11 mouse cellular contexts compared by ENCODE assay signal in genomic region chr15:100263246-100263905, GRCm38 (mm10). TPM values are rescaled to one million over a fixed set of nuclear protein-coding genes. Genes with fewer than 3 reads are reported as not detected.
DNase-seq lines count a peak whose midpoint lies in the region; ATAC-seq and TF ChIP-seq lines count a peak whose summit lies in the region.
"Had no signal": no experiment of that assay in that cellular context is flagged by ENCODE, and none has a peak within 500 bp of the region (broad histone marks: within the 10 kb centered on the region; RNA-seq: fewer than 3 reads in every experiment).

No protein-coding gene starts in this region.

- H3K36me3 ChIP-seq in hindbrain, postnatal 0 days (ENCODE audit: insufficient read depth, low read length): peaks cover 5% of the 10 kb centered on the region
- H3K36me3 ChIP-seq in hindbrain, embryonic 12.5 days: peaks cover 18% of the 10 kb centered on the region
- peaks cover 13 to 25% of the 10 kb centered on the region in 2 experiments for H3K36me3 ChIP-seq in CH12.LX (replicated peaks in 1 of 2; ENCODE audit: control insufficient read depth in 1 of 2, insufficient read depth in 1 of 2, low read length in 1 of 2)
- peaks cover 20% of the 10 kb centered on the region for H3K36me3 ChIP-seq in forebrain, embryonic 12.5 days (replicated peaks)

- H3K4me2 ChIP-seq in hindbrain, postnatal 0 days (ENCODE audit: low read depth, low read length): no peak overlapping the region
- no peak overlapping the region for H3K4me2 ChIP-seq in hindbrain, embryonic 12.5 days (replicated peaks)
- H3K4me2 ChIP-seq in CH12.LX (ENCODE audit: insufficient read depth, low read depth, poor library complexity, severe bottlenecking): no peak overlapping the region
- no peak overlapping the region for H3K4me2 ChIP-seq in forebrain, embryonic 12.5 days
- H3K4me2 ChIP-seq: embryonic facial prominence, embryonic 13.5 days had no signal

- in situ Hi-C loops in CH12.LX (cut with MboI; ENCODE audit: low pct_ligation_motif_present, low pct_unique_long_range_greater_than_20kb, low sequenced_read_pairs): loop anchor here (10.0 kb wide), 1 partner anchor 61 kb away; no protein-coding TSS in a partner anchor

- dilution Hi-C loops in CH12.LX (cut with MboI; ENCODE audit: extremely low pct_ligation_motif_present, extremely low pct_unique_long_range_greater_than_20kb, low sequenced_read_pairs): no loop called here

- H3K79me2 ChIP-seq in CH12.LX (replicated peaks; ENCODE audit: control insufficient read depth, extremely low read depth, insufficient read depth, poor library complexity, severe bottlenecking): no peaks in the 10 kb centered on the region

- TF ChIP-seq RAD21 in CH12.LX (IDR thresholded peaks at IDR 0.05; ENCODE audit: low read depth, low read length): peak; percentile 61

- H3K9me3 ChIP-seq in hindbrain, postnatal 0 days (ENCODE audit: low read length): no peaks in the 10 kb centered on the region
- H3K9me3 ChIP-seq in hindbrain, embryonic 12.5 days (replicated peaks): no peaks in the 10 kb centered on the region
- peaks cover 3% of the 10 kb centered on the region for H3K9me3 ChIP-seq in CH12.LX (replicated peaks; ENCODE audit: low read length)
- H3K9me3 ChIP-seq in forebrain, embryonic 12.5 days: no peaks in the 10 kb centered on the region
- H3K9me3 ChIP-seq: embryonic facial prominence, embryonic 13.5 days had no signal

- no peak; the same call in 1 of the 2 replicates for ATAC-seq in hindbrain, postnatal 0 days
- no peak for ATAC-seq in hindbrain, embryonic 12.5 days (ENCODE audit: low FRiP score)
- ATAC-seq in forebrain, embryonic 12.5 days (ENCODE audit: low FRiP score): no peak

- no peak for TF ChIP-seq EP300 in CH12.LX (IDR thresholded peaks at IDR 0.05; ENCODE audit: low read length)

- no peaks in the 10 kb centered on the region for H3K4me1 ChIP-seq in hindbrain, postnatal 0 days (ENCODE audit: insufficient read depth, low read length)
- no peaks in the 10 kb centered on the region for H3K4me1 ChIP-seq in hindbrain, embryonic 12.5 days
- H3K4me1 ChIP-seq in CH12.LX (ENCODE audit: control insufficient read depth in 1 of 2, insufficient read depth in 2 of 2): no peaks in the 10 kb centered on the region
- no peaks in the 10 kb centered on the region for H3K4me1 ChIP-seq in forebrain, embryonic 12.5 days
- H3K4me1 ChIP-seq: embryonic facial prominence, embryonic 13.5 days had no signal

- peak; percentile 67 for TF ChIP-seq CTCF in hindbrain, postnatal 0 days (IDR thresholded peaks at IDR 0.05; ENCODE audit: low read depth)
- TF ChIP-seq CTCF in CH12.LX (conservative IDR thresholded peaks at IDR 0.05 in 1 of 2, IDR thresholded peaks at IDR 0.05 in 1 of 2; ENCODE audit: low read depth in 2 of 2, low read length in 2 of 2): peak in 1 of 2 experiments; percentile 74; a peak in 2 of 4 replicates

- no peak overlapping the region for H3K27ac ChIP-seq in hindbrain, postnatal 0 days
- H3K27ac ChIP-seq in hindbrain, embryonic 12.5 days: no peak overlapping the region
- H3K27ac ChIP-seq in CH12.LX (ENCODE audit: insufficient read depth, low read depth): no peak overlapping the region
- H3K27ac ChIP-seq in forebrain, embryonic 12.5 days: no peak overlapping the region
- H3K27ac ChIP-seq: embryonic facial prominence, embryonic 13.5 days had no signal

- H3K9ac ChIP-seq in hindbrain, postnatal 0 days (replicated peaks; ENCODE audit: low read length): no peak overlapping the region
- no peak overlapping the region for H3K9ac ChIP-seq in hindbrain, embryonic 12.5 days
- no peak overlapping the region for H3K9ac ChIP-seq in CH12.LX (ENCODE audit: insufficient read depth, low read depth)
- no peak overlapping the region for H3K9ac ChIP-seq in forebrain, embryonic 12.5 days
- H3K9ac ChIP-seq: embryonic facial prominence, embryonic 13.5 days had no signal

- no peak for TF ChIP-seq POLR2A in CH12.LX (IDR thresholded peaks at IDR 0.05; ENCODE audit: low read depth, low read length)

- WGBS in hindbrain, postnatal 0 days: 17% methylated on average over 4 of the region's 4 CpGs
- 21% methylated on average over 4 of the region's 4 CpGs for WGBS in hindbrain, embryonic 12.5 days
- WGBS in forebrain, embryonic 12.5 days: 20% methylated on average over 4 of the region's 4 CpGs

- no peak overlapping the region for H3K4me3 ChIP-seq in hindbrain, postnatal 0 days (ENCODE audit: low read length)
- H3K4me3 ChIP-seq in hindbrain, embryonic 12.5 days: no peak overlapping the region
- H3K4me3 ChIP-seq in CH12.LX (replicated peaks in 1 of 3; ENCODE audit: low read depth in 2 of 3, low read length in 2 of 3, poor library complexity in 1 of 3): no peak overlapping the region
- no peak overlapping the region for H3K4me3 ChIP-seq in forebrain, embryonic 12.5 days (replicated peaks)
- H3K4me3 ChIP-seq: embryonic facial prominence, embryonic 13.5 days had no signal

- DNase-seq in hindbrain, postnatal 0 days (ENCODE audit: low spot score): peak; percentile 71
- DNase-seq in CH12.LX (ENCODE audit: extremely low read depth) (peak; percentile 43), adipocyte (ENCODE audit: low spot score) (peak; percentile 26)
- peak; percentile 24 for DNase-seq in layer of hippocampus, adult 9-11 months
- DNase-seq in T-cell, adult 2 months (ENCODE audit: low spot score): no peak
- DNase-seq in urinary bladder, postnatal 25 days (ENCODE audit: low spot score): no peak

- no peaks in the 10 kb centered on the region for H3K27me3 ChIP-seq in hindbrain, postnatal 0 days (ENCODE audit: insufficient read depth, low read length)
- H3K27me3 ChIP-seq in hindbrain, embryonic 12.5 days: no peaks in the 10 kb centered on the region
- H3K27me3 ChIP-seq in CH12.LX (replicated peaks): no peaks in the 10 kb centered on the region
- H3K27me3 ChIP-seq in forebrain, embryonic 12.5 days: no peaks in the 10 kb centered on the region
- H3K27me3 ChIP-seq: embryonic facial prominence, embryonic 13.5 days had no signal

TF ChIP-seq in CH12.LX, 34 proteins besides CTCF, POLR2A, EP300 and RAD21:
- TF ChIP-seq UBTF (IDR thresholded peaks at IDR 0.05; ENCODE audit: low read depth, low read length): no peak
- no peak for TF ChIP-seq MAX (IDR thresholded peaks at IDR 0.05; ENCODE audit: low read length)
- peak; percentile 70 for TF ChIP-seq SMC3 (IDR thresholded peaks at IDR 0.05; ENCODE audit: low read depth, low read length)
- 0 out of 2 replicates have a peak, but pooled peaks have one; percentile 33 for TF ChIP-seq POLR2AphosphoS2 (IDR thresholded peaks at IDR 0.05; ENCODE audit: low read depth, low read length)
- TF ChIP-seq MYC (IDR thresholded peaks at IDR 0.05; ENCODE audit: low read depth, low read length): 0 out of 2 replicates have a peak, but pooled peaks have one; percentile 21
- TF ChIP-seq JUND (conservative IDR thresholded peaks at IDR 0.05; ENCODE audit: low read depth, low read length): no peak
- TF ChIP-seq ZC3H11A (IDR thresholded peaks at IDR 0.05; ENCODE audit: low read depth, low read length): peak; percentile 22; the same call in 1 of the 2 replicates

RNA-seq across cellular contexts. Expression of gene Tmprss12, which starts 17.3 kb away (rescaled TPM):
- not detected in 2 replicates for total RNA-seq in hindbrain, postnatal 0 days (2014; rRNA removed)
- polyA plus RNA-seq in hindbrain, postnatal 0 days (2015; fragmentation: Nextera tagmentation; extraction: Ambion mirVana): not detected in 2 replicates
- polyA plus RNA-seq in hindbrain, embryonic 12.5 days (2016; fragmentation: Nextera tagmentation; extraction: Ambion mirVana): not detected in 2 replicates
- total RNA-seq in CH12.LX (2012; rRNA removed) (not detected in 2 replicates), CH12.LX (2014; rRNA removed) (not detected in 2 replicates)
- not detected in 2 replicates for polyA plus RNA-seq in CH12.LX (2012; ENCODE audit: insufficient read length, low read depth)
- not detected in 2 replicates for polyA plus RNA-seq in forebrain, embryonic 12.5 days (2016; fragmentation: Nextera tagmentation; extraction: Ambion mirVana)
- total RNA-seq: left cerebral cortex, adult 8-10 months; neutrophil, adult 5-6 weeks had no signal
- polyA plus RNA-seq: embryonic facial prominence, embryonic 13.5 days had no signal

RNA-seq across cellular contexts. Expression of gene Atf1, which starts 35.8 kb away (rescaled TPM):
- total RNA-seq in hindbrain, postnatal 0 days (2014; rRNA removed): 5.9 and 9.8 TPM in 2 replicates
- polyA plus RNA-seq in hindbrain, postnatal 0 days (2015; fragmentation: Nextera tagmentation; extraction: Ambion mirVana): 11.7 and 14.1 TPM in 2 replicates
- 29.0 and 31.1 TPM in 2 replicates for polyA plus RNA-seq in hindbrain, embryonic 12.5 days (2016; fragmentation: Nextera tagmentation; extraction: Ambion mirVana)
- 28.0 and 28.2 TPM in 2 replicates for total RNA-seq in CH12.LX (2012; rRNA removed)
- 48.4 and 51.1 TPM in 2 replicates for total RNA-seq in CH12.LX (2014; rRNA removed)
- polyA plus RNA-seq in CH12.LX (2012; ENCODE audit: insufficient read length, low read depth): 111 and 133 TPM in 2 replicates
- polyA plus RNA-seq in forebrain, embryonic 12.5 days (2016; fragmentation: Nextera tagmentation; extraction: Ambion mirVana): 34.3 TPM in 2 replicates

RNA-seq across cellular contexts. Expression of gene Mettl7a1, which starts 40.6 kb away (rescaled TPM):
- total RNA-seq in hindbrain, postnatal 0 days (2014; rRNA removed): 4.9 and 9.3 TPM in 2 replicates
- 1.8 and 2.6 TPM in 2 replicates for polyA plus RNA-seq in hindbrain, postnatal 0 days (2015; fragmentation: Nextera tagmentation; extraction: Ambion mirVana)
- 3.9 and 4.8 TPM in 2 replicates for polyA plus RNA-seq in hindbrain, embryonic 12.5 days (2016; fragmentation: Nextera tagmentation; extraction: Ambion mirVana)
- total RNA-seq in CH12.LX (2012; rRNA removed) (5.8 and 6.5 TPM in 2 replicates), CH12.LX (2014; rRNA removed) (17.2 and 17.9 TPM in 2 replicates)
- polyA plus RNA-seq in CH12.LX (2012; ENCODE audit: insufficient read length, low read depth): 14.2 and 14.9 TPM in 2 replicates
- 3.8 and 4.4 TPM in 2 replicates for polyA plus RNA-seq in forebrain, embryonic 12.5 days (2016; fragmentation: Nextera tagmentation; extraction: Ambion mirVana)

Comparison
In these comparisons a context has a peak if more than half of its experiments do, and no peak if none do; other contexts are left out.
1. DNase-seq: peak in hindbrain, postnatal 0 days (single experiment), CH12.LX (single experiment), adipocyte (single experiment) and layer of hippocampus, adult 9-11 months (single experiment); none in T-cell, adult 2 months (single experiment) and urinary bladder, postnatal 25 days (single experiment).